Mouse (Mus musculus): ENCODE results near the gene Dennd2c.

DNA sequence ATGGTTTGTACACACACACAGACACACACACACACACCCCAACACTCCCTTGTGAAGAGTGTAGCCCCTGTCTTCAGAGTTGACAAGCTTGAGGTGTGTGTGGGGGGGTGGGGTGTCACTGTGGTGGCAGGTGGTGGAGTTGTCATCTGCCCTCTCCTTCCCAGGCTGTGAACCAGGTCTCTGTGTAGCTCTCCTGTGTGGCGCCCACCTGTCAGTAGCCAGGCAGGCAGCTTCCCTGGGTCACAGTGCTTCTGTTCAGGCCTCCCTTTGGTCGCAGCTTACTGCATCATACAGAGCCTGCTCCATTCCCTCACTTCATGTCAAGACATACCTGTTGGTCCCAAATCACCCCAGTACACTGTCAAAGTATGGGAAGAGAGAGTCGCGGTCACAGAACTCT, 43.4 kb downstream of the Dennd2c start:
- TF ChIP-seq CTCF (IDR thresholded peaks at IDR 0.05; ENCODE audit: low read depth, low read length) (no peak), GATA1 (IDR thresholded peaks at IDR 0.05; ENCODE audit: borderline replicate concordance, low read length) (no peak)

Data from G1E (cell line).